Comparison of ENCODE assay signal across 21 mouse cellular contexts in the genomic region with DNA sequence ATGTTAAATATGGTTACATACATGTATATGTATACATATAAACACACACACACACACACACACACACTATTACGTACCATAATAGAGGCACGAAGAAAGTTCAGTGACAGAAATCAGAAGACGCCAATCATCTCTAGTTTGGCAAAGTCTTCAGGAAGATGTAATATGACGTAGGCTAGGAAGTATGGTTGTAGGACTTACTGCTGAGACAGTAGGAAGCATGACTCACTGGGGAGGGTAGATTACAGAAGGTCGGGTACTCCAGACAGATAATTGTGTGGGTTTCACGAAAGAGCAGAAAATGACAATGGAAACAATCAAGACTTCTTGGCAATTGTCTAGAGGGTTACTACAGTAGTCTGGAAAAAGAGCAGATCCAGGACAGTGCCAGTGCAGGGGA. TPM values are rescaled to one million over a fixed set of nuclear protein-coding genes. Genes with fewer than 3 reads are reported as not detected.
DNase-seq lines count a peak whose midpoint lies in the region; ATAC-seq and TF ChIP-seq lines count a peak whose summit lies in the region.
"Had no signal": no experiment of that assay in that cellular context is flagged by ENCODE, and none has a peak within 500 bp of the region (broad histone marks: within the 10 kb centered on the region; RNA-seq: fewer than 3 reads in every experiment).

No protein-coding gene starts in this region.

- no peak for TF ChIP-seq CTCF in gastrocnemius, adult 2 months (IDR thresholded peaks at IDR 0.05)
- TF ChIP-seq CTCF in lung, postnatal 0 days (IDR thresholded peaks at IDR 0.05), result no peak
- no peak for TF ChIP-seq CTCF in lung, adult 2 months (IDR thresholded peaks at IDR 0.05; ENCODE audit: insufficient read depth, low read length)

- no peak for ATAC-seq in lung, postnatal 0 days
- ATAC-seq in megakaryocyte progenitor cell, adult 5-6 weeks (replicated peaks; ENCODE audit: poor library complexity), result peak; percentile 22
- no peak for ATAC-seq in forebrain, embryonic 12.5 days (ENCODE audit: low FRiP score)
- ATAC-seq: intestine, embryonic 15.5 days; midbrain, embryonic 15.5 days had no signal

- TF ChIP-seq POLR2A in lung, adult 2 months (IDR thresholded peaks at IDR 0.05; ENCODE audit: borderline replicate concordance, extremely low read depth, low read depth, low read length), result no peak

- no peak overlapping the region for H3K4me3 ChIP-seq in gastrocnemius, adult 2 months
- H3K4me3 ChIP-seq in lung, postnatal 0 days (ENCODE audit: low read depth, low read length), result no peak overlapping the region
- no peak overlapping the region for H3K4me3 ChIP-seq in lung, adult 2 months (replicated peaks; ENCODE audit: extremely low read depth, low read depth, low read length)
- no peak overlapping the region for H3K4me3 ChIP-seq in brown adipose tissue, adult 24 weeks (ENCODE audit: insufficient read depth, low read depth, low read length)
- no peak overlapping the region for H3K4me3 ChIP-seq in forebrain, embryonic 12.5 days (replicated peaks)
- H3K4me3 ChIP-seq: embryonic facial prominence, embryonic 15.5 days; forebrain, embryonic 10.5 days; intestine, embryonic 15.5 days; layer of hippocampus, adult 2 months; midbrain, embryonic 15.5 days; neural tube, embryonic 15.5 days; stomach, embryonic 15.5 days had no signal

- no peak overlapping the region for H3K4me2 ChIP-seq in lung, postnatal 0 days (replicated peaks; ENCODE audit: low read depth, low read length)
- no peak overlapping the region for H3K4me2 ChIP-seq in forebrain, embryonic 12.5 days
- H3K4me2 ChIP-seq: embryonic facial prominence, embryonic 15.5 days; intestine, embryonic 15.5 days; liver, embryonic 11.5 days; midbrain, embryonic 15.5 days; neural tube, embryonic 15.5 days; stomach, embryonic 15.5 days had no signal

- no peaks in the 10 kb centered on the region for H3K27me3 ChIP-seq in lung, postnatal 0 days (replicated peaks; ENCODE audit: insufficient read depth, low read length)
- H3K27me3 ChIP-seq in forebrain, embryonic 12.5 days, result no peaks in the 10 kb centered on the region
- H3K27me3 ChIP-seq: embryonic facial prominence, embryonic 15.5 days; intestine, embryonic 15.5 days; neural tube, embryonic 15.5 days; stomach, embryonic 15.5 days had no signal

- 64% methylated on average over 6 of the region's 6 CpGs for WGBS in lung, postnatal 0 days
- 52% methylated on average over 6 of the region's 6 CpGs for WGBS in lung, adult 2 months
- WGBS in forebrain, embryonic 12.5 days, result 90% methylated on average over 6 of the region's 6 CpGs

- intact Hi-C loops in gastrocnemius, adult 2 months (cut with DNase I), result no loop called here
- intact Hi-C loops in gastrocnemius, postnatal 36 days (cut with DNase I), result no loop called here

- no peak for TF ChIP-seq EP300 in lung, postnatal 0 days (IDR thresholded peaks at IDR 0.05)

- peaks cover 23% of the 10 kb centered on the region for H3K4me1 ChIP-seq in lung, postnatal 0 days (ENCODE audit: insufficient read depth, low read depth, low read length)
- H3K4me1 ChIP-seq in lung, adult 2 months (ENCODE audit: control insufficient read depth, insufficient read depth, low read length), result peaks cover 29% of the 10 kb centered on the region
- peaks cover 26% of the 10 kb centered on the region for H3K4me1 ChIP-seq in brown adipose tissue, adult 24 weeks (ENCODE audit: control insufficient read depth, insufficient read depth, insufficient read length, low read length)
- peaks cover 3% of the 10 kb centered on the region for H3K4me1 ChIP-seq in forebrain, embryonic 12.5 days
- H3K4me1 ChIP-seq: intestine, embryonic 15.5 days; stomach, embryonic 15.5 days had no signal

- H3K9ac ChIP-seq in lung, postnatal 0 days (replicated peaks; ENCODE audit: low read depth), result no peak overlapping the region
- no peak overlapping the region for H3K9ac ChIP-seq in forebrain, embryonic 12.5 days
- H3K9ac ChIP-seq: embryonic facial prominence, embryonic 15.5 days; intestine, embryonic 15.5 days; midbrain, embryonic 15.5 days; neural tube, embryonic 15.5 days; stomach, embryonic 15.5 days had no signal

- H3K27ac ChIP-seq in gastrocnemius, adult 2 months, result peak overlapping the region; percentile 16; the same call in 1 of the 2 replicates
- no peak overlapping the region for H3K27ac ChIP-seq in lung, postnatal 0 days (ENCODE audit: low read length)
- H3K27ac ChIP-seq in brown adipose tissue, adult 24 weeks (replicated peaks; ENCODE audit: low read depth, low read length), result peak overlapping the region; percentile 49
- H3K27ac ChIP-seq in forebrain, embryonic 12.5 days, result no peak overlapping the region
- H3K27ac ChIP-seq: embryonic facial prominence, embryonic 15.5 days; forebrain, embryonic 10.5 days; intestine, embryonic 15.5 days; layer of hippocampus, adult 2 months; midbrain, embryonic 15.5 days; neural tube, embryonic 15.5 days; stomach, embryonic 15.5 days had no signal

- DNase-seq in gastrocnemius, adult 2 months, result no peak
- DNase-seq in gastrocnemius, postnatal 36 days, result no peak
- DNase-seq in lung, postnatal 0 days (ENCODE audit: low spot score), result peak; percentile 28
- no peak for DNase-seq in lung, adult 2 months
- DNase-seq in spleen, postnatal 10 days (ENCODE audit: low spot score in 2 of 2), result no peak
- DNase-seq: adrenal gland, postnatal 14 days; cerebellum, adult 11-12 months; cerebellum, postnatal 14 days; heart, adult 18-20 months; thymus, adult 18-20 months had no signal

- H3K9me3 ChIP-seq in lung, postnatal 0 days (ENCODE audit: low read length), result no peaks in the 10 kb centered on the region
- H3K9me3 ChIP-seq in forebrain, embryonic 12.5 days, result no peaks in the 10 kb centered on the region
- H3K9me3 ChIP-seq: embryonic facial prominence, embryonic 15.5 days; forebrain, embryonic 10.5 days; intestine, embryonic 15.5 days; midbrain, embryonic 15.5 days; neural tube, embryonic 15.5 days; stomach, embryonic 15.5 days had no signal

- H3K36me3 ChIP-seq in lung, postnatal 0 days (ENCODE audit: insufficient read depth, low read length), result no peaks in the 10 kb centered on the region
- no peaks in the 10 kb centered on the region for H3K36me3 ChIP-seq in forebrain, embryonic 12.5 days (replicated peaks)
- H3K36me3 ChIP-seq: embryonic facial prominence, embryonic 15.5 days; forebrain, embryonic 10.5 days; intestine, embryonic 15.5 days; midbrain, embryonic 15.5 days; neural tube, embryonic 15.5 days; stomach, embryonic 15.5 days had no signal

RNA-seq across cellular contexts. Expression of gene Mdfic, which starts 6.0 kb away (rescaled TPM):
- total RNA-seq in gastrocnemius, adult 2 months (2021), result 1 to 10 TPM; 8.9 to 9.4 TPM
- 10 to 100 TPM in 1 of 2 experiments, 1 to 10 TPM in 1; 9.1 to 10.8 TPM for total RNA-seq in gastrocnemius, postnatal 36 days (2021)
- polyA plus RNA-seq in lung, postnatal 0 days (2015; fragmentation: Nextera tagmentation; extraction: Ambion mirVana), result 9.1 and 12.0 TPM in 2 replicates
- polyA plus RNA-seq in lung, adult 2 months (2012; rRNA removed), result 23.8 and 23.9 TPM in 2 replicates
- polyA plus RNA-seq in brown adipose tissue, adult 24 weeks (2012; ENCODE audit: insufficient read depth, insufficient read length, missing spikeins), result 29.4 and 29.9 TPM in 2 replicates
- total RNA-seq in megakaryocyte progenitor cell, adult 5-6 weeks (2015), result 7.6 and 8.5 TPM in 2 replicates
- total RNA-seq in megakaryocyte progenitor cell, adult 5-6 weeks (2017), result 9.4 and 10.9 TPM in 2 replicates
- 3.6 and 5.2 TPM in 2 replicates for polyA plus RNA-seq in forebrain, embryonic 12.5 days (2016; fragmentation: Nextera tagmentation; extraction: Ambion mirVana)

Comparison
In these comparisons a context has a peak if more than half of its experiments do, and no peak if none do; other contexts are left out.
1. H3K27ac ChIP-seq: peak in gastrocnemius, adult 2 months (single experiment) and brown adipose tissue, adult 24 weeks (single experiment); none in lung, postnatal 0 days (single experiment) and forebrain, embryonic 12.5 days (single experiment).